Mouse (Mus musculus) CH12.LX (cell line): Measurements from ENCODE around the gene Ctrb1. TPM values are rescaled to one million over a fixed set of nuclear protein-coding genes. Genes with fewer than 3 reads are reported as not detected.

Experiments
- DNase-seq: peaks from one replicate; pipeline ENCODE4 v3.0.0-alpha.2; 2013; ENCODE audit errors: extremely low read depth
- H3K27ac ChIP-seq: 2 replicates; pipeline ENCODE4 v1.5.1; 2012; ENCODE audit warnings: low read depth, mild to moderate bottlenecking, control low read depth, moderate library complexity; ENCODE audit not compliant: insufficient read depth
- H3K27me3 ChIP-seq: replicated peaks from 2 replicates; pipeline ENCODE3; 2012; ENCODE audit warnings: inconsistent platforms
- H3K36me3 ChIP-seq, 2 experiments: replicated peaks in 1 of 2; 2 replicates each; pipeline versions ENCODE3 to v1.6.1; 2012; ENCODE audit warnings: inconsistent platforms in 1 of 2, low read length in 1 of 2, mild to moderate bottlenecking in 1 of 2, mixed read lengths in 1 of 2, moderate library complexity in 1 of 2; ENCODE audit not compliant: control insufficient read depth in 1 of 2, insufficient read depth in 1 of 2
- H3K4me1 ChIP-seq, 2 experiments: 2 replicates each; pipeline ENCODE4 v1.6.1; 2012; ENCODE audit warnings: inconsistent platforms in 1 of 2, moderate library complexity in 1 of 2; ENCODE audit not compliant: insufficient read depth in 2 of 2, control insufficient read depth in 1 of 2
- H3K4me2 ChIP-seq: 2 replicates; pipeline ENCODE4 v1.6.1; 2012; ENCODE audit warnings: low read depth, mild to moderate bottlenecking, control low read depth; ENCODE audit not compliant: poor library complexity, insufficient read depth, severe bottlenecking
- H3K4me3 ChIP-seq, 3 experiments: fragments of 150-350 bp in 1 of 3; sonication (generic) in 1 of 3; replicated peaks in 1 of 3; 2 replicates each; pipeline versions ENCODE3 to v1.5.1; 2011 to 2012; ENCODE audit warnings: low read depth in 2 of 3, low read length in 2 of 3, mild to moderate bottlenecking in 2 of 3, moderate library complexity in 2 of 3, control low read depth in 1 of 3, improper control_type of control experiment in 1 of 3, inconsistent platforms in 1 of 3, mixed read lengths in 1 of 3; ENCODE audit not compliant: poor library complexity in 1 of 3
- H3K79me2 ChIP-seq: replicated peaks from 2 replicates; pipeline ENCODE4 v1.6.1; 2012; ENCODE audit warnings: mild to moderate bottlenecking, moderate library complexity; ENCODE audit not compliant: control insufficient read depth, poor library complexity, insufficient read depth, severe bottlenecking; ENCODE audit errors: extremely low read depth
- H3K9ac ChIP-seq: 2 replicates; pipeline ENCODE4 v1.6.1; 2012; ENCODE audit warnings: low read depth, mild to moderate bottlenecking, control low read depth, moderate library complexity; ENCODE audit not compliant: insufficient read depth
- H3K9me3 ChIP-seq: replicated peaks from 2 replicates; pipeline ENCODE3; 2012; ENCODE audit warnings: low read length, inconsistent platforms, mixed read lengths
- BHLHE40 ChIP-seq: IDR thresholded peaks from 2 replicates; pipeline ENCODE4 v1.6.1; 2011; ENCODE audit warnings: mild to moderate bottlenecking, low read depth, low read length, improper control_type of control experiment
- CHD1 ChIP-seq: IDR thresholded peaks from 2 replicates; pipeline ENCODE4 v1.6.1; 2012; ENCODE audit warnings: low read depth, low read length, improper control_type of control experiment, inconsistent platforms
- CTCF ChIP-seq, 2 experiments: IDR thresholded peaks in 1 of 2; conservative IDR thresholded peaks in 1 of 2; 2 replicates each; pipeline ENCODE4 v1.5.1; 2011 to 2012; ENCODE audit warnings: low read depth in 2 of 2, low read length in 2 of 2, improper control_type of control experiment in 1 of 2, inconsistent platforms in 1 of 2, mild to moderate bottlenecking in 1 of 2, moderate library complexity in 1 of 2
- E2F4 ChIP-seq: IDR thresholded peaks from 2 replicates; pipeline ENCODE4 v1.6.1; 2011; ENCODE audit warnings: low read depth, low read length, improper control_type of control experiment; ENCODE audit not compliant: insufficient replicate concordance
- ELF1 ChIP-seq: IDR thresholded peaks from 2 replicates; pipeline ENCODE4 v1.6.1; 2014; ENCODE audit warnings: low read depth, mild to moderate bottlenecking, inconsistent platforms, low read length, improper control_type of control experiment
- EP300 ChIP-seq: IDR thresholded peaks from 2 replicates; pipeline ENCODE4 v1.6.1; 2011; ENCODE audit warnings: low read length, improper control_type of control experiment
- HCFC1 ChIP-seq: IDR thresholded peaks from 2 replicates; pipeline ENCODE4 v1.6.1; 2012; ENCODE audit warnings: low read depth, mild to moderate bottlenecking, inconsistent platforms, low read length, improper control_type of control experiment
- JUN ChIP-seq: IDR thresholded peaks from 2 replicates; pipeline ENCODE4 v1.6.1; 2011; ENCODE audit warnings: low read depth, mild to moderate bottlenecking, low read length, improper control_type of control experiment, moderate library complexity; ENCODE audit not compliant: insufficient read depth
- JUND ChIP-seq: conservative IDR thresholded peaks from 2 replicates; pipeline ENCODE4 v1.6.1; 2011; ENCODE audit warnings: low read depth, low read length, improper control_type of control experiment
- KAT2A ChIP-seq: IDR thresholded peaks from 2 replicates; pipeline ENCODE4 v1.6.1; 2012; ENCODE audit warnings: low read length, improper control_type of control experiment, inconsistent platforms; ENCODE audit not compliant: insufficient replicate concordance
- MAFK ChIP-seq: IDR thresholded peaks from 2 replicates; pipeline ENCODE4 v1.6.1; 2011; ENCODE audit warnings: low read length, improper control_type of control experiment; ENCODE audit not compliant: insufficient replicate concordance
- MXI1 ChIP-seq: IDR thresholded peaks from 2 replicates; pipeline ENCODE4 v1.6.1; 2011; ENCODE audit warnings: mild to moderate bottlenecking, low read depth, low read length, improper control_type of control experiment
- MYC ChIP-seq: IDR thresholded peaks from 2 replicates; pipeline ENCODE4 v1.6.1; 2011; ENCODE audit warnings: low read depth, mild to moderate bottlenecking, improper control_type of control experiment, low read length
- NELFE ChIP-seq: IDR thresholded peaks from 2 replicates; pipeline ENCODE4 v1.6.1; 2011; ENCODE audit warnings: low read depth, low read length, improper control_type of control experiment
- NRF1 ChIP-seq: IDR thresholded peaks from 2 replicates; pipeline ENCODE4 v1.6.1; 2014; ENCODE audit warnings: low read depth, mild to moderate bottlenecking, inconsistent platforms, low read length, improper control_type of control experiment, moderate library complexity
- PAX5 ChIP-seq: IDR thresholded peaks from 2 replicates; pipeline ENCODE4 v1.6.1; 2012; ENCODE audit warnings: low read length, inconsistent platforms, mixed read lengths
- RAD21 ChIP-seq: IDR thresholded peaks from 2 replicates; pipeline ENCODE4 v1.6.1; 2011; ENCODE audit warnings: low read depth, mild to moderate bottlenecking, low read length, improper control_type of control experiment, moderate library complexity
- SMC3 ChIP-seq: IDR thresholded peaks from 2 replicates; pipeline ENCODE4 v1.6.1; 2011; ENCODE audit warnings: low read depth, low read length, improper control_type of control experiment
- UBTF ChIP-seq: IDR thresholded peaks from 2 replicates; pipeline ENCODE4 v1.6.1; 2012; ENCODE audit warnings: low read depth, mild to moderate bottlenecking, inconsistent platforms, low read length, improper control_type of control experiment, moderate library complexity
- ZC3H11A ChIP-seq: IDR thresholded peaks from 2 replicates; pipeline ENCODE4 v1.6.1; 2012; ENCODE audit warnings: low read depth, mild to moderate bottlenecking, inconsistent platforms, low read length, improper control_type of control experiment
- ZKSCAN1 ChIP-seq: IDR thresholded peaks from 2 replicates; pipeline ENCODE4 v1.6.1; 2012; ENCODE audit warnings: low read depth, inconsistent platforms, low read length, improper control_type of control experiment, borderline replicate concordance
- ZNF384 ChIP-seq: IDR thresholded peaks from 2 replicates; pipeline ENCODE4 v1.6.1; 2012; ENCODE audit warnings: low read depth, low read length, improper control_type of control experiment, inconsistent platforms
- dilution Hi-C: fragments of 300-500 bp; cut with MboI; formaldehyde crosslinking; loops from 2 replicates; pipeline ENCODE4 v1.14.3; 2020; ENCODE audit warnings: low sequenced_read_pairs; ENCODE audit not compliant: extremely low pct_unique_long_range_greater_than_20kb, extremely low pct_ligation_motif_present
- in situ Hi-C: fragments of 300-500 bp; cut with MboI; formaldehyde crosslinking; loops from 3 replicates; pipeline ENCODE4 v1.14.3; 2019; ENCODE audit warnings: low sequenced_read_pairs, low pct_ligation_motif_present, low pct_unique_long_range_greater_than_20kb, mixed read lengths
- polyA plus RNA-seq: library from polyadenylated mRNA; unstranded; fragments of >175 nt; gene quantifications from 2 replicates; pipeline ENCODE4 v1.2.1, GENCODE M21; 2012; ENCODE audit warnings: low read depth; ENCODE audit not compliant: insufficient read length
- total RNA-seq, 2 experiments: library from RNA; depleted of rRNA; stranded (reverse); fragments of 300-350 nt in 1 of 2; fragments of >200 nt in 1 of 2; gene quantifications; 2 replicates each; pipeline ENCODE4 v1.2.3; 2012 to 2014

Gene Ctrb1
- total and polyA plus RNA-seq, 3 experiments = not detected

DNA sequence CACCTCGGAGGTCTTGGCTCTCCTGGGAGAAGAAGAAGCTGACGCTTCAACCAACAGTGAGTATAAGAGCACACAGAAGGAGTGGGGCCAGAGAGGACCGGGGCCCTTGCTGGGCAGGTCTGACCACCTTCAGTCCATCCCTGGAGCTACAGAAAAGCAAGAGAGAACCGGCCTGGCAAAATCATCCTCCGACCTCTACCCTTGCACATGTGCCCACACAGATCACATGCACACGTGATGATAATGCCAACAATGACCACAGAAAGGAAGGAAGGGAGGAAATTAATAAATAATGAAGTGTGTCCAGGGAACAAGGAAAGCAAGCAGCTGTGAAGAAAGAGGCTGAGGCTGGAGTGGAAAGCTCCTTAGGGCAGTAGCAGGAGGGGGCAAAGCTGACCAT lies 48.1 kb upstream of the Ctrb1 start:
- H3K4me2 ChIP-seq = no peak overlapping the region
- no peak overlapping the region for H3K27ac ChIP-seq
- TF ChIP-seq JUN = no peak
- TF ChIP-seq MXI1 = no peak
- TF ChIP-seq RAD21 = no peak
- TF ChIP-seq ZKSCAN1 = no peak
- no peak for TF ChIP-seq ZNF384
- TF ChIP-seq EP300 = no peak
- no peak for TF ChIP-seq CHD1
- TF ChIP-seq MAFK = no peak
- no peak for TF ChIP-seq NRF1
- no peak for TF ChIP-seq SMC3
- TF ChIP-seq E2F4 = no peak
- H3K36me3 ChIP-seq = no peaks in the 10 kb centered on the region
- H3K79me2 ChIP-seq = no peaks in the 10 kb centered on the region
- dilution Hi-C loops (no loop called here), in situ Hi-C loops (loop anchor here (10.0 kb wide), 1 partner anchor 96 kb away; no protein-coding TSS in a partner anchor)
- no peaks in the 10 kb centered on the region for H3K4me1 ChIP-seq
- DNase-seq = no peak
- H3K4me3 ChIP-seq = no peak overlapping the region
- no peak overlapping the region for H3K9ac ChIP-seq
- H3K27me3 ChIP-seq = peaks cover 90% of the 10 kb centered on the region
- peaks cover 3% of the 10 kb centered on the region for H3K9me3 ChIP-seq

DNA sequence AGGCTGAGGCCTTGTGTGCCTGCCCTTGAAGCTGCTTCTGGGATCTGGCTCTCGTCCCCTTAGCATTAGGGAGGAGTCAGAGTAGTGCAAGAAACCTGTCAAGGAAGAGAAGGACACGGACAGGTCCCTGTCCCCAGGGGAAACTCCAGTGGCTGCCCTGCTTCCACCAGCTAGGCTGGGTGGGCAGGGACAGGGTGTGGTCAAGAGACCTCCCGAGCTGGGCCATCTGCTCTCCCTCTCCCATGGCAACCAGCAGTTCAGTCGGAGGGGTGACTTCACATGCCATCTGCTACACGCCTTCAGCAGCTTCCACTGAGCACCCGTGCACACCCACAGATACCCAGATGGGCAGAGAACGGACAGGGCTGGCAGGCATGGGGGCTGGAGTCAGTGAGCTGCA lies 45.5 kb upstream of the Ctrb1 start:
- dilution Hi-C loops = no loop called here
- no peak for DNase-seq
- H3K4me1 ChIP-seq = peaks cover 2 to 6% of the 10 kb centered on the region in 2 experiments; a peak in 3 of 4 replicates
- no peaks in the 10 kb centered on the region for H3K79me2 ChIP-seq
- H3K36me3 ChIP-seq = no peaks in the 10 kb centered on the region
- H3K27me3 ChIP-seq = peaks cover 94% of the 10 kb centered on the region
- TF ChIP-seq BHLHE40 (no peak), NRF1 (no peak), ZKSCAN1 (no peak), UBTF (no peak), KAT2A (no peak), PAX5 (no peak), ZC3H11A (no peak), NELFE (no peak), JUN (no peak), MXI1 (no peak), MYC (no peak), CHD1 (no peak), JUND (no peak), CTCF (conservative IDR thresholded peaks at IDR 0.05 in 1 of 2, IDR thresholded peaks at IDR 0.05 in 1 of 2; ENCODE audit: low read depth in 2 of 2, low read length in 2 of 2) (no peak), HCFC1 (no peak), ELF1 (no peak), EP300 (no peak)
- peaks cover 3% of the 10 kb centered on the region for H3K9me3 ChIP-seq
- no peak overlapping the region for H3K4me2 ChIP-seq
- in situ Hi-C loops = loop anchor here (10.0 kb wide), 1 partner anchor 98 kb away; no protein-coding TSS in a partner anchor
- no peak overlapping the region for H3K9ac ChIP-seq
- H3K4me3 ChIP-seq = no peak overlapping the region
- H3K27ac ChIP-seq = no peak overlapping the region
